Mouse (Mus musculus): ENCODE measurements around the gene Btbd35f10.
"Not testable (repeated sequence)": the region's sequence is repeated elsewhere in the genome, so short reads cannot be mapped to it uniquely, and the experiment has no call there.

The Btbd35f10 gene

DNA sequence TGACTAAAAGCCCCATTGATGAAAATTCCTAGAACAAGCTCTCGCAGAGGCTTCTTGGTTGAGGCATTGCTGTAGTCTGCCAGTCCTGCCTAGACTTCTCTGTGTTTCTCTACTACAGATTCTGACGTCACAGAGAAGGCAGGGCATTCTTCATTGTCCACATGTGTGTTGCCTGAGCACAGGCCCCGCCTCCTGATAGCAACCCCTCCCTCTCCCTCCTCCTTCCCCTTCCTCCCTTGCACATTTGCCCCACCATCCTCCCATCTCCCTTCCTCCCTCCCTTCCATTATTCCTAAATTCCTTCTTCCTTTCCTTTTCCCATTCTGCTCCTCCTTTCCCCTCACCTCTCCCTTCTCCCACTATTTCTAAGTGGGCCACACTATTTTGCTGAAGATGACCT, at the start of gene Btbd35f10:
TSS of gene Btbd35f10 (minus strand) at position 101 of the 400 bp plus-strand sequence.
- DNase-seq (ENCODE audit: low spot score), result not testable (repeated sequence)

Data from ovary, postnatal 36 days (tissue).